21 mouse cellular contexts compared by ENCODE assay signal in genomic region chr10:122342356-122342755, GRCm38 (mm10).
DNase-seq lines count a peak whose midpoint lies in the region; ATAC-seq and TF ChIP-seq lines count a peak whose summit lies in the region.
"Had no signal": no experiment of that assay in that cellular context is flagged by ENCODE, and none has a peak within 500 bp of the region (broad histone marks: within the 10 kb centered on the region; RNA-seq: fewer than 3 reads in every experiment).

No protein-coding gene starts in this region.

- H3K4me2 ChIP-seq in heart, embryonic 13.5 days, result peak overlapping the region; percentile 38
- no peak overlapping the region for H3K4me2 ChIP-seq in kidney, embryonic 14.5 days (replicated peaks; ENCODE audit: low read depth, low read length)
- H3K4me2 ChIP-seq in lung, embryonic 16.5 days (ENCODE audit: low read depth, low read length), result peak overlapping the region; percentile 11; the same call in 1 of the 2 replicates
- H3K4me2 ChIP-seq: embryonic facial prominence, embryonic 15.5 days; hindbrain, embryonic 13.5 days; limb, embryonic 13.5 days; liver, embryonic 15.5 days; midbrain, embryonic 13.5 days; neural tube, embryonic 12.5 days had no signal

- H3K36me3 ChIP-seq in heart, embryonic 13.5 days, result no peaks in the 10 kb centered on the region
- no peaks in the 10 kb centered on the region for H3K36me3 ChIP-seq in kidney, embryonic 14.5 days (ENCODE audit: control insufficient read depth, insufficient read depth, low read length)
- no peaks in the 10 kb centered on the region for H3K36me3 ChIP-seq in lung, embryonic 16.5 days (ENCODE audit: control insufficient read depth, insufficient read depth, low read length)
- H3K36me3 ChIP-seq: embryonic facial prominence, embryonic 15.5 days; heart, embryonic 10.5 days; hindbrain, embryonic 13.5 days; limb, embryonic 13.5 days; liver, embryonic 15.5 days; midbrain, embryonic 13.5 days; neural tube, embryonic 12.5 days had no signal

- peaks cover 12% of the 10 kb centered on the region for H3K4me1 ChIP-seq in heart, embryonic 13.5 days
- no peaks in the 10 kb centered on the region for H3K4me1 ChIP-seq in kidney, embryonic 14.5 days (ENCODE audit: control insufficient read depth, insufficient read depth, low read length)
- peaks cover 3% of the 10 kb centered on the region; the same call in 1 of the 2 replicates for H3K4me1 ChIP-seq in lung, embryonic 16.5 days (replicated peaks; ENCODE audit: control insufficient read depth, insufficient read depth, low read length)
- no peaks in the 10 kb centered on the region for H3K4me1 ChIP-seq in lung, adult 2 months (ENCODE audit: control insufficient read depth, insufficient read depth, low read length)
- H3K4me1 ChIP-seq: embryonic facial prominence, embryonic 15.5 days; heart, embryonic 10.5 days; hindbrain, embryonic 13.5 days; limb, embryonic 13.5 days; liver, embryonic 15.5 days; midbrain, embryonic 13.5 days; neural tube, embryonic 12.5 days had no signal

- H3K9ac ChIP-seq in heart, embryonic 13.5 days, result no peak overlapping the region
- H3K9ac ChIP-seq in kidney, embryonic 14.5 days (ENCODE audit: low read depth, low read length), result no peak overlapping the region
- no peak overlapping the region for H3K9ac ChIP-seq in lung, embryonic 16.5 days (ENCODE audit: low read length)
- H3K9ac ChIP-seq: embryonic facial prominence, embryonic 15.5 days; hindbrain, embryonic 13.5 days; limb, embryonic 13.5 days; liver, embryonic 15.5 days; midbrain, embryonic 13.5 days; neural tube, embryonic 12.5 days had no signal

- intact Hi-C loops in heart, postnatal 25 days (cut with DNase I), result no loop called here

- no peak for TF ChIP-seq POLR2A in lung, adult 2 months (IDR thresholded peaks at IDR 0.05; ENCODE audit: borderline replicate concordance, extremely low read depth, low read depth, low read length)

- H3K27me3 ChIP-seq in heart, embryonic 13.5 days (replicated peaks), result no peaks in the 10 kb centered on the region
- no peaks in the 10 kb centered on the region for H3K27me3 ChIP-seq in kidney, embryonic 14.5 days (ENCODE audit: control insufficient read depth, insufficient read depth, low read length)
- H3K27me3 ChIP-seq in lung, embryonic 16.5 days (ENCODE audit: control insufficient read depth, insufficient read depth, low read depth, low read length), result no peaks in the 10 kb centered on the region
- H3K27me3 ChIP-seq: embryonic facial prominence, embryonic 15.5 days; hindbrain, embryonic 13.5 days; limb, embryonic 13.5 days; liver, embryonic 15.5 days; midbrain, embryonic 13.5 days; neural tube, embryonic 12.5 days had no signal

- no peak overlapping the region for H3K27ac ChIP-seq in heart, embryonic 13.5 days (replicated peaks)
- no peak overlapping the region for H3K27ac ChIP-seq in kidney, embryonic 14.5 days (ENCODE audit: low read depth, low read length)
- no peak overlapping the region for H3K27ac ChIP-seq in lung, embryonic 16.5 days (ENCODE audit: low read length)
- H3K27ac ChIP-seq: embryonic facial prominence, embryonic 15.5 days; heart, embryonic 10.5 days; hindbrain, embryonic 13.5 days; layer of hippocampus, adult 2 months; limb, embryonic 13.5 days; liver, embryonic 15.5 days; midbrain, embryonic 13.5 days; neural tube, embryonic 12.5 days had no signal

- H3K4me3 ChIP-seq in heart, embryonic 13.5 days, result no peak overlapping the region
- H3K4me3 ChIP-seq in kidney, embryonic 14.5 days (ENCODE audit: low read length), result no peak overlapping the region
- no peak overlapping the region for H3K4me3 ChIP-seq in lung, embryonic 16.5 days (ENCODE audit: low read length)
- no peak overlapping the region for H3K4me3 ChIP-seq in lung, adult 2 months (replicated peaks; ENCODE audit: extremely low read depth, low read depth, low read length)
- H3K4me3 ChIP-seq: embryonic facial prominence, embryonic 15.5 days; heart, embryonic 10.5 days; hindbrain, embryonic 13.5 days; layer of hippocampus, adult 2 months; limb, embryonic 13.5 days; liver, embryonic 15.5 days; midbrain, embryonic 13.5 days; neural tube, embryonic 12.5 days had no signal

- DNase-seq in heart, postnatal 25 days (ENCODE audit: low spot score), result no peak
- no peak for DNase-seq in kidney, adult 8-10 months
- no peak for DNase-seq in lung, adult 2 months
- no peak for DNase-seq in B cell, adult 2 months
- DNase-seq: cerebellum, adult 2 months; cerebellum, postnatal 36 days; gastrocnemius, postnatal 36 days; layer of hippocampus, postnatal 36 days had no signal

- TF ChIP-seq CTCF in lung, adult 2 months (IDR thresholded peaks at IDR 0.05; ENCODE audit: insufficient read depth, low read length), result no peak

- WGBS in heart, embryonic 13.5 days, result 41% methylated on average over 12 of the region's 12 CpGs
- WGBS in kidney, embryonic 14.5 days, result 62% methylated on average over 12 of the region's 12 CpGs
- 30% methylated on average over 12 of the region's 12 CpGs for WGBS in lung, embryonic 16.5 days
- WGBS in lung, adult 2 months, result 32% methylated on average over 12 of the region's 12 CpGs

- ATAC-seq in heart, embryonic 13.5 days (ENCODE audit: extremely low read depth, insufficient number of reproducible peaks, low FRiP score, low TSS enrichment), result no peak
- peak; percentile 60; the same call in 1 of the 2 replicates for ATAC-seq in kidney, embryonic 14.5 days (ENCODE audit: low FRiP score, low TSS enrichment)
- peak; percentile 87 for ATAC-seq in lung, embryonic 16.5 days (ENCODE audit: low read depth)
- ATAC-seq: forebrain, embryonic 16.5 days; inflammation-experienced regulatory T-cells, adult 6 months; midbrain, embryonic 13.5 days had no signal

- H3K9me3 ChIP-seq in heart, embryonic 13.5 days, result no peaks in the 10 kb centered on the region
- 0 out of 2 replicates have a peak, but pooled peaks cover 4% of the 10 kb centered on the region for H3K9me3 ChIP-seq in kidney, embryonic 14.5 days (ENCODE audit: control insufficient read depth, low read length)
- H3K9me3 ChIP-seq in lung, embryonic 16.5 days (ENCODE audit: control insufficient read depth, low read length), result no peaks in the 10 kb centered on the region
- H3K9me3 ChIP-seq: embryonic facial prominence, embryonic 15.5 days; heart, embryonic 10.5 days; hindbrain, embryonic 13.5 days; limb, embryonic 13.5 days; liver, embryonic 15.5 days; midbrain, embryonic 13.5 days; neural tube, embryonic 12.5 days had no signal
